Mouse (Mus musculus): ENCODE data around the gene C130074G19Rik. TPM values are rescaled to one million over a fixed set of nuclear protein-coding genes. Genes with fewer than 3 reads are reported as not detected.

The C130074G19Rik gene
- 10 to 100 TPM in 1 of 2 experiments, 1 to 10 TPM in 1; 7.1 to 10.1 TPM for total RNA-seq (2021)
- long read RNA-seq, experiment 1, result 0 reads
- long read RNA-seq, experiment 2, result 0 reads

DNA sequence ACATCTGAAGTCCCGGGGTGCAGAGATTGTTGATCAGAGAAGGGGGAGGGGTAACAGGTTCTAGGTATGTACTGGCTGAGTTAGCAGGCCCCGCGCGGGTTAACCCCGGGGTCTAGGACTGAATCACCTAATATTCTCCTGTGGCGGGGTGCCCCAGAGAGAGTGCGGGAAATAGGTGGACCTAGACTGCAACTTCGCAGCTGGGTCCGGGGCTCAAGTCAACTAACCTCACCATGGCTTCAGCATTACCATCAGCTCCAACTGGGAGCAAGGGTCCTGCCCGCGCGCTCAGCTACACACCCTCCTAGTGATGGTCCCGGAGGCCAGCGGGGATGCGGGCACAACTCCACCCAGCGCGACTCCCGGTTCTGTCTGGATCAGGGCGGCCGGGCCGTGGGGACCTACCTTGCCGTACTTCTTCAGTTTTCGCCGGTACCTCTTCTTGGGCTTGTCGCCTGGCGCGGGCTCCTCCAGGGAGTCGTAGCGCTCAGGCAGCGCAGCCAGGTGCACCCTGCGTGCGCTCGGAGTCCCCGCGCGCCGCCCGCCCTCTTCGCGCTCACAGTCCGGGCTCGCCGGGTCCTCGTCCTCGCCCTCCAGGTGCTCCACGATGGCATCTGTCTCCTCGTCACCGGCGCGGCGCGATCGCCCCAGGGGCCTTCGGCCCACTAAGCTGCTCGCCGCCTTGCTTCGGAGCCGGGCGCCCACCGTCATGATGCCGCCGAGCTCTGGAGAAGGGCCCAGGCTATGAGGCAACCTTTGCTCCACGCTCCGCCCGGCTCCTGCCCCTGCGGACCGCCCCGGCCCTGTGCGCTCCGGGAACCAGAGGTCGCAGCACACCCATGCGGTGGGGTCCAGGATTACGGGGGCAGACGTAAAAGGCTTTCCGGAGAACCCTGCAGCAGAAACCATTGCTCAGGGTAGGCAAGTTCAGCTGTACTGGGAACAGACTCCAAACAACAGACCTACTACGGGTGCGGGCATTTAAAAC is at the start of gene C130074G19Rik:
TSS of gene C130074G19Rik (minus strand) at position 938 of the 988 bp plus-strand sequence.
- intact Hi-C loops (cut with DNase I), result loop anchor here (2.0 kb wide), 2 partner anchors 30 to 58 kb away; no protein-coding TSS in a partner anchor
- DNase-seq, result peak; percentile 83
- H3K4me3 ChIP-seq, result peak within 1 kb of the TSS; percentile 77
- TF ChIP-seq CTCF (IDR thresholded peaks at IDR 0.05), result peak; percentile 67
- peak within 1 kb of the TSS; percentile 90 for H3K27ac ChIP-seq

DNA sequence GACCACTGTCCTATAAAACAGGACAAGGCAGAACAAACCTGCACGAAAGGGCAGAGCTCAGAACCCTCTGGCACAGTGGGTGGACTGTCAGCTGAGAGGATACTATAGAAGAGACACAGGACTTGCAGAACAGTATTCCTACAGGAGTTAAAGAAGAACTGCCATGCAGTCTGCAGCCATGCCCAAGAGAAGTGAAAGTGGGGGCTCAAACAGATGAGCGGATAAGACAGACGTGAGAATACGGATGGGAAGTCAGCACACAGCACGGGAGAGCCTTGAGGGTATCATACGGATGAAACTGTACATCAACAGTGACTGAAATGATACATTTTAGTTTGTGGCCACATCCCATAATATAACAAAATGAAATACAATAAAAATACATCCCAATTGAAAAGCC is 48.1 kb upstream of the C130074G19Rik start:
- Histone ChIP-seq H3K4me3 (no peak overlapping the region), H3K27ac (no peak overlapping the region)
- no peak for DNase-seq
- intact Hi-C loops (cut with DNase I), result no loop called here
- no peak for TF ChIP-seq CTCF (IDR thresholded peaks at IDR 0.05)

DNA sequence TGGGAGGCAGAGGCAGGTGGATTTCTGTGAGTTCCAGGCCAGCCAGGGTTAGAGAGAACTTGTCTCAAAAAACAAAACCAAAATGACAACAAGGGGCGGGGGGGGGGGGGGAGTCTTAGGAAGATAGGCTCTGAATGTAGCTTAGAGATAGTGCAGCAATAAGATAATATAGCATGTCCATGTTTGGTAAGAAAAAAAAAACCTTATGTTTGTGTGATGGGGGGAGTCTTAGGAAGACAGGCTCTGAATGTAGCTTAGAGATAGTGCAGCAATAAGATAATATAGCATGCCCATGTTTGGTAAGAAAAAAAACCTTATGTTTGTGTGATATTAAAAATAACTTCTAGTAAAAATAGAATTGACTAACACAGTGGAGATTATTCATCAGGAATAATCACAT is 45.4 kb upstream of the C130074G19Rik start:
- no peak for TF ChIP-seq CTCF (IDR thresholded peaks at IDR 0.05)
- no peak overlapping the region for H3K4me3 ChIP-seq
- intact Hi-C loops (cut with DNase I), result no loop called here
- DNase-seq, result no peak
- H3K27ac ChIP-seq, result no peak overlapping the region

DNA sequence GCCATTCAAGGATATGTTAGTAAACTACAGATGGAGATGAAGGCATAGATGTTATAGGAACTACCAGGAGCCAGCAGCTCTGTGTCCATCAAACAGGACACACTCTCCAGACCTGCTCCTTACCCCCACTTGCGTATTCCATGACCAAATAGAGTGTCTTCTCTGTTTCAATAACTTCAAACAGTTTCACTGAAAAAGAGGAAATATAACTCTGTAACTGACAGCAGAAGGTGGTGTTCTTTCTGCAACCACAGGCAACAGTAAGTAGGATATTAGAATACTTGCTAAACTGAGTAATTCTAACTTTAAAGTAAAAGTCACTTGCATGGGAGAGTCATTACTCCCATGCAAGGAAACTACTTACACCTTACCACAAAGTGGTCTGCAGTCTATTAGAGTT is 44.9 kb upstream of the C130074G19Rik start:
- TF ChIP-seq CTCF (IDR thresholded peaks at IDR 0.05), result no peak
- no peak overlapping the region for H3K4me3 ChIP-seq
- no peak overlapping the region for H3K27ac ChIP-seq
- no peak for DNase-seq
- intact Hi-C loops (cut with DNase I), result no loop called here

DNA sequence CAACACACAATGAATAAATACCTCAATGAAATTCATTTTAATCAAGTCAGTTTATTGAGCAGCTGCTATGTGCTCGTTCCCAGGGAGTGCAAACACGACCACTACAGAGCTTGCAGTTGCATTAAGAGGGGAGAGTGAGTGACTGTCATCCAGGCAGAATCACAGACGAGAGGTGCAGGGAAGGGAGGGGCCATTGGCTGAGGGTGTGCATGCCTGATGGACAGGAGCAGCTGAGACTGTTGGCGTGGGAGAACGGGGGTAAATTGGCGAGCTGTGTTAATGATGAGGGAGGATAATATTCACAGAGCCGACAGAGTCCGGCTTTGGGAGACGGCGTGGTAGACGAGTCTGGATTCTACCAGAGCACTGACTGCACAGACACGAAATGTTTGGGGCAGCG is 39.8 kb upstream of the C130074G19Rik start:
- DNase-seq, result peak; percentile 82
- Histone ChIP-seq H3K27ac (peak overlapping the region; percentile 65), H3K4me3 (peak overlapping the region; percentile 42)
- no peak for TF ChIP-seq CTCF (IDR thresholded peaks at IDR 0.05)
- intact Hi-C loops (cut with DNase I), result no loop called here

DNA sequence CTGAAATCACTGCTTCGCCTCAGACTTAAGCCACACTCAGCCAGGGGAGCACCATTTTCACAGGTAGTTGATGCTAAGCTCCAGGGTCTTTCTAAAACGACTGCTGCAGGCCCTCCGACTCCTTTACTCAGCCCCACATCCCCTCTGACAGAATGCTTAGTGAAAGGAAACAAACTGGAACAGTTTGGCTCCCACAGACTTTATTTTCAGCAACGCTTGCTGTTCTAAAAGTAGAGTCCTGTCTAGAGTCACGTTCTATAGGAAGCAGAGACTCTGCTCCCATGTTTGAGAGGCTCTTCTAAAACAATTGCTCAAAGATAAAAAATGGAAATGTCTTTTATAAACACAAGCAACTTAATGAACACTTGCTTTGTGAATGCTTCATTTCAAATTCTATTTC is 37.0 kb upstream of the C130074G19Rik start:
- no peak for DNase-seq
- TF ChIP-seq CTCF (IDR thresholded peaks at IDR 0.05), result no peak
- no peak overlapping the region for H3K4me3 ChIP-seq
- no peak overlapping the region for H3K27ac ChIP-seq
- intact Hi-C loops (cut with DNase I), result no loop called here

DNA sequence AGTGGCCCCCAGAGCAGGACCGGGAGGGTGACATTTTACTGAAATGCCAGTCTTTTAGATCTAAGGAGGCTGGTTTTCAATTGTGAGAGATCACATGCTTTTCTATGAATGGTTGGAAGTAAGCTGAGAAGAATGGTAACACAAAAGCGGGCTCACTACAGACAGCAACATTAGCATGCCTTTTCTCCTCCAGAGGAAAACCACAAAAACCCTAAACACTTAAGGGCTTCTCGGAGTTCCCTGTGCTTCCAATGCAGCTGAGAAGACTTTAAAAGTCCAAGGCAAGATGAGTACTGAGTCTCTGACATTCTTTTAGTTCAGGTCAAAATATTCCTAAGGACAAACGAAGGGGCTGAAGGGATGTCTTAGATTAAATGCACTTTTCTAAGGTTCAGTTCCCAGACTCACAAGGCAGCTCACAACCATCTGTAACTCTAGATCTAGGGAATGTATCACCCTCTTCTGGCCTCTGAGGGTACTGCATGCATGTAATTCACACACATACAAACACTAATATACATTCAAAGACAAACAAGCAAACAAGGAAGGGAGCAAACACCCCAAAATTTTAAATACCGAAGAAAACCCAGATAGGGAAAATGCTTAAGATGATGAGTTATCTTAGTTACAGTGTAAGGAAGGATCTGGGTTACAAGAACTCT is 35.3 kb upstream of the C130074G19Rik start:
- no peak overlapping the region for H3K27ac ChIP-seq
- intact Hi-C loops (cut with DNase I), result no loop called here
- no peak overlapping the region for H3K4me3 ChIP-seq
- DNase-seq, result no peak
- TF ChIP-seq CTCF (IDR thresholded peaks at IDR 0.05), result peak; percentile 46

DNA sequence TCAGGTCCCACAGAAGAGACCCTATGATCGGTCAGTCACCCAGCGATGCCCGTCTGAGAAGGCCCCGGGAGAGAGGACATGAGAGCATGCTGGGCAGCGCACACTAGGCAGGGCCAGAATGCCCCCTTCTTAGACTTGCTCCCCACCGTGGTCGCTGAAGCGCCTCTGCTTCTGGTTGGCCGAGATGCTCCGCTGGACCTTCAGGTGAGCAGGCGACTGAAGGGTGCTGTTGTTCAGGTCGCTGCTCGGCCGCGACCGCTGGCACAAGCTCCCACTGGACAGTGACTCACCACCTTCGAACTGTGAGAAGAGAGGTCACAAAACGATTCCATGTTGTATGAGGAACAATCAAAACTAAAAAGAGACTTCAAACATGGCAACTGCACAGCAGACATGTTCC is 29.3 kb upstream of the C130074G19Rik start:
- no peak for DNase-seq
- intact Hi-C loops (cut with DNase I), result no loop called here
- Histone ChIP-seq H3K4me3 (no peak overlapping the region), H3K27ac (no peak overlapping the region)
- no peak for TF ChIP-seq CTCF (IDR thresholded peaks at IDR 0.05)

DNA sequence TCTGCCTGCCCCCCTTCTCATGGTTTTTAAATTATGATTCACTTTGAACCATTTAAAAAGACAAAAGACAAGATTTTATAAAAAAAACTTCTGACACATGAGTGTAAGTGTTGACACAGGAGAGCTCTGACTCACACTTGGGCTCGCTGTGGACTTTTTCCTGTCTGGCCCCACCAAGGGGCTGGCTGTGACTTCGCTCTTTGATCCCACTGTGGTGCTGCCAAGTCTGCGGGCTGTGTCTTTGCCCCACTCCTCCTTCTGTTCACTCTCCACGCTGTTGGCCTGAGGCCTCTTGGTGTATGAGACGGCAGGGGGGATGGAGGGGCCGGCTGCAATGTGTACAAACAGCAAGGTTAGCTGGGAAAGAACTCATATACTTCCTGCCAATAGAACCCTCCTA is 28.8 kb upstream of the C130074G19Rik start:
- TF ChIP-seq CTCF (IDR thresholded peaks at IDR 0.05), result no peak
- intact Hi-C loops (cut with DNase I), result no loop called here
- Histone ChIP-seq H3K4me3 (no peak overlapping the region), H3K27ac (no peak overlapping the region)
- peak; percentile 31 for DNase-seq

DNA sequence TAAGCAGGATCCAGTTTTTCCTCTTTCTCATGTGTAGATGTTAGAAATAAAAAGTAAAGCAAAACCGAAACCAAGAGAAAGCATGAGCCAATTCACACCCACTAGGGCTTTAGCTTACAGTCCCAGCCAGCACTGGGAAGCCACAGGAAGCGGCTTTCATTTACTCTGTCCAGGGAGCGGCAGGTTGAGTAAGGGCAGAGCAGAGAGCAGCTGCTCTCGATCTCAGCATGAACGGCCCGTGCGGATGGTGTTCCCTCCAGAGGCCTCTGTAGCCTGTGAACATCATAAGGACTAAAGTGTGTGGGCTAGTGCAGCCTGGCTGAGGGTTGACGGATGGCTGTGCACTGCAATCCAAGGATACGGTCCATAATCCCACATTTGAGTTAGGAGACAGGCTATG is 25.5 kb upstream of the C130074G19Rik start:
- intact Hi-C loops (cut with DNase I), result no loop called here
- peak; percentile 45 for DNase-seq
- peak overlapping the region; percentile 51 for H3K4me3 ChIP-seq

DNA sequence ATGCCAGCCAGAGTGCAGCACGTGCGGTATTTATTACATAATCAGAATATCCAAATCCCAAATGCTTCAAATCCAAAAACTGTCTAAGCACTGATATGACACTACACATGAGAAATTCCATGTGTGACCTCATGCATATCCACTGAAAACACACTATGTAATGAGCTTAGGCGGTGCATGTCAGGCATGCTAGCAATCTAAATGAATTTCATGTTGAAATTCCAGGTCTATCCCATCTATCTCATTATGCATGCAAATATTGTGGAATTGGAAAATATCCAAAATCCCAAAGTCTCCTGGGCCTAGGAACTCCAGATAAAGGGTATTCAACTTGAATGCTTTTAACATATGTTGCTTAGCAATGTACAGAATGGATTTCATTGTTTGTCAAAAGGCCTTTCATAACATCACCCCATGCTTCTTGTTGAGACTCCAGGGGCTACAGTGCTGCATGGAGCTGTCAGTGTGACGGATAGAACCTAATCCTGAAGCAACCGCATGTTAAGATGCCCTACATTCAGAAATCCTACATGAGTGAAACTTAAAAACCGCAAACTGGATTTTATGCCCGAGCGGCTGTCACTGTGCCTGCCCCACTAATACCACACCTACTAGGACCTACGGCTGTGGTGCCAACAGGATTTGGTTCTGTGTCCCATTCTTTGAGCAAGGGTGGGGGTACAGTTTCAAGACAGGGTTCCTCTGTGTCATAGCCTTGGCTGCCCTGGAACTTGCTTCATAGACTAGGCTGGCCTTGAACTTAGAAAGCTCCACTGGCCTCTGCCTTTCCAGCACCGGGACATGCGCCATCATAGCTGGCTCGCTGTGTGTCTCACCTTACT is 23.1 kb upstream of the C130074G19Rik start:
- H3K27ac ChIP-seq, result no peak overlapping the region
- intact Hi-C loops (cut with DNase I), result no loop called here
- no peak overlapping the region for H3K4me3 ChIP-seq
- DNase-seq, result no peak
- TF ChIP-seq CTCF (IDR thresholded peaks at IDR 0.05), result no peak

More for the DNA sequence above, 25.5 kb upstream of the C130074G19Rik start:
- TF ChIP-seq CTCF (IDR thresholded peaks at IDR 0.05), result no peak
- H3K27ac ChIP-seq, result 0 out of 2 replicates have a peak overlapping the region, but pooled peaks have one; percentile 12

DNA sequence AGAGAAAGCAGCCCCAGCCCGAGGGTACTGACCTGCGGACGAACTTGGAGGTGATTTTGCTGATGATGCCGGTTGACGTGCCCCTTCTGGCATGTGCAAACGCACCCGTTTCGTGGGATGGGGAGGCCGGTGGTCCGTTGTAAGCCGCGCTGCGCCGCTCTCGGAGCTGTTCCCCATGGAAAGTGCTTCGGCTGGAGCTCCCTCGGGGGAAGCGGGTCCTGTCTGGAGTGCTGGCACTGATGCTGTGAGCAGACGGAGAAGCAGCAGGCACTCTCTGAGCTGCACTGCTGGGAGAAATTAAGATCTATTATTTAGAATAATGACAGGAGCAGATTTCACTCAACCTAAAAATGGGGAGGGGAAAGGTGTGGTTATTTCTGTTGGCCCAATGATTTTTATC is 22.4 kb upstream of the C130074G19Rik start:
- no peak overlapping the region for H3K27ac ChIP-seq
- DNase-seq, result no peak
- no peak for TF ChIP-seq CTCF (IDR thresholded peaks at IDR 0.05)
- no peak overlapping the region for H3K4me3 ChIP-seq
- intact Hi-C loops (cut with DNase I), result no loop called here
